Mouse (Mus musculus) bone marrow, adult 2 months (tissue): ENCODE data around the gene Pmvk.

Source experiments
- CTCF ChIP-seq: fragments of 200-500 bp; IDR thresholded peaks from 2 replicates; pipeline ENCODE4 v1.5.1; 2011; ENCODE audit warnings: low read length, control low read depth; ENCODE audit not compliant: control insufficient read depth, insufficient read depth
- POLR2A ChIP-seq: fragments of 200-500 bp; IDR thresholded peaks from 2 replicates; pipeline ENCODE4 v1.6.1; 2011; ENCODE audit warnings: low read depth, mild to moderate bottlenecking, control low read depth, low read length, borderline replicate concordance; ENCODE audit not compliant: control insufficient read depth

DNA sequence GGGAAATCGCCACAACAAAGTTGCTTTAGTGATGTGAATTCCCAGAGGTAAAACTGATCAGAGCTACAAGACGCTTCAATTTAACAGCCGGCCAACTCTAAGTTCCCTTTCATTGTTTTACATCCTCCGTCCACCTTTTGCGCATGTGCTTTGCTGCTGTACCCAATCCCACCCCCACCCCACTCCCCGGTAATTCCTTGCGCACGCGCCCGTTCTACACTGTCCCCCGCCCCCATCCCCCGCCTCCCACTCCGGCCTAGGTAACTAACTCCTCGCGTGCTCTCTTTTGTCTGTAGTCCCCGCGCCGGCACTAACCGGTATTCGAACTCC, 36.5 kb upstream of the Pmvk start:
- no peak for TF ChIP-seq POLR2A
- TF ChIP-seq CTCF, result no peak
